Mouse (Mus musculus) lung, adult 2 months (tissue): ENCODE results near the gene Gmcl1. TPM values are rescaled to one million over a fixed set of nuclear protein-coding genes. Genes with fewer than 3 reads are reported as not detected.

Experiments
- DNase-seq: peaks from one replicate; pipeline ENCODE4 v3.0.0; 2022
- H3K4me1 ChIP-seq: fragments of 200-500 bp; 2 replicates; pipeline ENCODE4 v1.6.1; 2011; ENCODE audit warnings: low read length; ENCODE audit not compliant: control insufficient read depth, insufficient read depth
- H3K4me3 ChIP-seq: fragments of 200-500 bp; replicated peaks from 2 replicates; pipeline ENCODE3; 2011; ENCODE audit warnings: low read depth, mild to moderate bottlenecking, control low read depth, low read length; ENCODE audit errors: extremely low read depth
- CTCF ChIP-seq: fragments of 200-500 bp; IDR thresholded peaks from 2 replicates; pipeline ENCODE4 v1.5.1; 2011; ENCODE audit warnings: mild to moderate bottlenecking, low read length, control low read depth; ENCODE audit not compliant: insufficient read depth
- POLR2A ChIP-seq: fragments of 200-500 bp; IDR thresholded peaks from 2 replicates; pipeline ENCODE4 v1.6.1; 2011; ENCODE audit warnings: low read depth, mild to moderate bottlenecking, control low read depth, low read length, borderline replicate concordance; ENCODE audit errors: extremely low read depth
- WGBS: fragments of 180-500 bp; shearing (Covaris S2); methylation state at CpG from one replicate; pipeline ENCODE4 v1.1.7; 2018; 5-methylcytosine and 5-hydroxymethylcytosine counted together
- polyA plus RNA-seq: library from polyadenylated mRNA; depleted of rRNA; stranded (reverse); fragments of >200 nt; gene quantifications from 2 replicates; pipeline ENCODE4 v1.2.3, GENCODE M21; 2012; rRNA removed

Gene Gmcl1
- polyA plus RNA-seq, 1 experiment: 8.4 TPM

GRCm38 (mm10) chr6:86645551-86645950, 87.6 kb downstream of the Gmcl1 start:
- Histone ChIP-seq H3K4me1 (no peaks in the 10 kb centered on the region), H3K4me3 (no peak overlapping the region)
- TF ChIP-seq POLR2A: no peak
- TF ChIP-seq CTCF: no peak
- DNase-seq: no peak
- 65% methylated on average over 4 of the region's 4 CpGs for WGBS

GRCm38 (mm10) chr6:86644775-86645400, 88.3 kb downstream of the Gmcl1 start:
- 74% methylated on average over 3 of the region's 3 CpGs for WGBS
- H3K4me1 ChIP-seq: no peaks in the 10 kb centered on the region
- TF ChIP-seq POLR2A (no peak), CTCF (no peak)
- no peak for DNase-seq
- H3K4me3 ChIP-seq: no peak overlapping the region

Other genes starting within 250 kb of the Gmcl1 start
- 161 TPM in 2 replicates for gene Pcbp1, start 207.1 kb downstream of the Gmcl1 start, polyA plus RNA-seq
- 0.43 and 263 TPM in 2 replicates for gene Asprv1, start 105.2 kb downstream of the Gmcl1 start, polyA plus RNA-seq
- gene Mxd1, start 64.2 kb downstream of the Gmcl1 start, polyA plus RNA-seq: 14.8 and 19.1 TPM in 2 replicates
- gene Snrnp27, start 48.9 kb downstream of the Gmcl1 start, polyA plus RNA-seq: 8.4 and 9.8 TPM in 2 replicates
- gene Anxa4, start 60.2 kb upstream of the Gmcl1 start, polyA plus RNA-seq: 76.5 and 110 TPM in 2 replicates
- 17.7 and 23.0 TPM in 2 replicates for gene Aak1, start 116.1 kb upstream of the Gmcl1 start, polyA plus RNA-seq